ENCODE assay signal across 29 mouse cellular contexts in the genomic region with DNA sequence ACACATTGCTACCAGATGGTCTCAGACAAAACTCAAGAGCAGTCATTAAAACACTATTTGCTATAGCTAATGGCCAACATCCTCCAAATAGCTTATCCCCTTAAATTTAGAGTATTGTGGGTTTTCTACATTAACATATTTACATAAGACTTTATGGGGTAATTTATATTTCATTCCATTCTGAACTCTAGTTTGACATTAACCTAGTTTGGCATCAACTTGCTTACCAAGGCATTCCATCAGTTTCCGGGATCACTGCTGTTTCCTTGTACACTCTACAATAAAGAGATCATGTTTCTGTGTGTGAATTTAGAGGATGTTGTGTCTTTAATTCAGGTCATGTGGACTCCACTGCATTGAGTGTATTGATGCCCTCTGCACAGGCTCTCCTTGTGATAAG. TPM values are rescaled to one million over a fixed set of nuclear protein-coding genes. Genes with fewer than 3 reads are reported as not detected.
DNase-seq lines count a peak whose midpoint lies in the region; ATAC-seq lines count a peak whose summit lies in the region.
"Had no signal": no experiment of that assay in that cellular context is flagged by ENCODE, and none has a peak within 500 bp of the region (broad histone marks: within the 10 kb centered on the region; RNA-seq: fewer than 3 reads in every experiment).

No protein-coding gene starts in this region.

- no peaks in the 10 kb centered on the region for H3K27me3 ChIP-seq in heart, embryonic 10.5 days (ENCODE audit: insufficient read depth, poor library complexity, severe bottlenecking)
- H3K27me3 ChIP-seq in kidney, embryonic 16.5 days (ENCODE audit: insufficient read depth, low read length) = no peaks in the 10 kb centered on the region
- no peaks in the 10 kb centered on the region for H3K27me3 ChIP-seq in embryonic facial prominence, embryonic 15.5 days
- H3K27me3 ChIP-seq: heart, embryonic 13.5 days; hindbrain, embryonic 15.5 days; liver, embryonic 12.5 days had no signal

- H3K4me1 ChIP-seq in heart, embryonic 10.5 days = no peaks in the 10 kb centered on the region
- H3K4me1 ChIP-seq in kidney, embryonic 16.5 days (ENCODE audit: insufficient read depth, low read length) = peaks cover 34% of the 10 kb centered on the region
- peaks cover 8% of the 10 kb centered on the region; the same call in 1 of the 2 replicates for H3K4me1 ChIP-seq in embryonic facial prominence, embryonic 15.5 days
- H3K4me1 ChIP-seq: hindbrain, embryonic 15.5 days; liver, embryonic 12.5 days had no signal

- H3K9ac ChIP-seq in kidney, embryonic 16.5 days (replicated peaks; ENCODE audit: low read length) = no peak overlapping the region
- no peak overlapping the region for H3K9ac ChIP-seq in embryonic facial prominence, embryonic 15.5 days
- H3K9ac ChIP-seq: heart, embryonic 13.5 days; hindbrain, embryonic 15.5 days; liver, embryonic 12.5 days; liver, postnatal 0 days had no signal

- peak; percentile 24 for DNase-seq in heart, adult 11 months
- DNase-seq in heart, embryonic 10.5 days (ENCODE audit: low spot score) = no peak
- DNase-seq in kidney, adult 18-20 months = no peak
- DNase-seq in large intestine, adult 2 months (ENCODE audit: low read depth, low spot score) = peak; percentile 44
- DNase-seq in adrenal gland, adult (ENCODE audit: inconsistent age in 2 of 2, low spot score in 1 of 2) = no peak
- DNase-seq: adrenal gland, adult 8-10 months; cerebellum, adult 2 months; cerebellum, postnatal 14 days; gastrocnemius, adult 2 months; gastrocnemius, postnatal 36 days; heart, adult 2 months; heart, postnatal 10 days; layer of hippocampus, adult 9-11 months; liver, postnatal 0 days; lung, postnatal 36 days; right cerebral cortex, adult 18-20 months; thymus, adult 18-20 months; thymus, postnatal 25 days had no signal

- no peaks in the 10 kb centered on the region for H3K36me3 ChIP-seq in heart, embryonic 10.5 days
- H3K36me3 ChIP-seq in kidney, embryonic 16.5 days (ENCODE audit: insufficient read depth, low read length) = no peaks in the 10 kb centered on the region
- H3K36me3 ChIP-seq in embryonic facial prominence, embryonic 15.5 days = no peaks in the 10 kb centered on the region
- H3K36me3 ChIP-seq: heart, embryonic 13.5 days; hindbrain, embryonic 15.5 days; liver, embryonic 12.5 days had no signal

- H3K27ac ChIP-seq in heart, embryonic 10.5 days = no peak overlapping the region
- H3K27ac ChIP-seq in kidney, embryonic 16.5 days (ENCODE audit: low read length) = peak overlapping the region; percentile 32; the same call in 1 of the 2 replicates
- no peak overlapping the region for H3K27ac ChIP-seq in embryonic facial prominence, embryonic 15.5 days (replicated peaks)
- H3K27ac ChIP-seq: gastrocnemius, adult 2 months; heart, adult 2 months; heart, embryonic 13.5 days; hindbrain, embryonic 15.5 days; liver, embryonic 12.5 days; stomach, postnatal 0 days had no signal

- no peak; the same call in 1 of the 2 replicates for ATAC-seq in kidney, embryonic 16.5 days (ENCODE audit: low FRiP score, low TSS enrichment)
- ATAC-seq in embryonic facial prominence, embryonic 15.5 days (ENCODE audit: insufficient number of reproducible peaks, low FRiP score, low TSS enrichment, low read depth) = peak; percentile 7; the same call in 1 of the 2 replicates
- ATAC-seq: activated CD4-positive, CD25-positive, alpha-beta regulatory T cell, adult 4 months; forebrain, embryonic 14.5 days; inflammation-experienced regulatory T-cells, adult 6 months; liver, embryonic 12.5 days; liver, postnatal 0 days; midbrain, embryonic 16.5 days had no signal

- 79% methylated on average over 1 of the region's 1 CpGs for WGBS in heart, embryonic 10.5 days
- 33% methylated on average over 1 of the region's 1 CpGs for WGBS in kidney, embryonic 16.5 days
- WGBS in embryonic facial prominence, embryonic 15.5 days = 28% methylated on average over 1 of the region's 1 CpGs
- 26% methylated on average over 1 of the region's 1 CpGs for WGBS in large intestine, adult 2 months

- no peaks in the 10 kb centered on the region for H3K9me3 ChIP-seq in heart, embryonic 10.5 days
- H3K9me3 ChIP-seq in kidney, embryonic 16.5 days (ENCODE audit: low read length) = no peaks in the 10 kb centered on the region
- H3K9me3 ChIP-seq in embryonic facial prominence, embryonic 15.5 days (replicated peaks) = no peaks in the 10 kb centered on the region
- H3K9me3 ChIP-seq: heart, embryonic 13.5 days; hindbrain, embryonic 15.5 days; liver, embryonic 12.5 days had no signal

- no peak overlapping the region for H3K4me3 ChIP-seq in heart, embryonic 10.5 days
- no peak overlapping the region for H3K4me3 ChIP-seq in kidney, embryonic 16.5 days (ENCODE audit: low read length)
- H3K4me3 ChIP-seq in embryonic facial prominence, embryonic 15.5 days (replicated peaks) = no peak overlapping the region
- H3K4me3 ChIP-seq: gastrocnemius, adult 2 months; heart, adult 2 months; heart, embryonic 13.5 days; hindbrain, embryonic 15.5 days; liver, embryonic 12.5 days had no signal

- no peak overlapping the region for H3K4me2 ChIP-seq in kidney, embryonic 16.5 days (replicated peaks; ENCODE audit: low read depth, low read length)
- no peak overlapping the region for H3K4me2 ChIP-seq in embryonic facial prominence, embryonic 15.5 days (replicated peaks)
- H3K4me2 ChIP-seq: heart, embryonic 13.5 days; hindbrain, embryonic 15.5 days; liver, embryonic 12.5 days; midbrain, embryonic 11.5 days had no signal

RNA-seq across cellular contexts. Expression of gene C1qtnf7, which starts 7.5 kb away (rescaled TPM):
- 1.5 and 2.4 TPM in 2 replicates for polyA plus RNA-seq in heart, embryonic 10.5 days (2016; fragmentation: Nextera tagmentation; extraction: Ambion mirVana)
- 5.4 and 8.5 TPM in 2 replicates for polyA plus RNA-seq in kidney, embryonic 16.5 days (2015; fragmentation: Nextera tagmentation; extraction: Ambion mirVana)
- polyA plus RNA-seq in embryonic facial prominence, embryonic 15.5 days (2015; fragmentation: Nextera tagmentation; extraction: Ambion mirVana) = 18.1 and 20.6 TPM in 2 replicates
- 1.1 and 1.5 TPM in 2 replicates for polyA plus RNA-seq in large intestine, adult 2 months (2012; rRNA removed)
- polyA plus RNA-seq: activated CD4-positive, CD25-positive, alpha-beta regulatory T cell, adult 4 months; inflammation-experienced regulatory T-cells, adult 6 months had no signal

Comparison
In these comparisons a context has a peak if more than half of its experiments do, and no peak if none do; other contexts are left out.
1. DNase-seq: peak in heart, adult 11 months (single experiment) and large intestine, adult 2 months (single experiment); none in heart, embryonic 10.5 days (single experiment), kidney, adult 18-20 months (single experiment) and adrenal gland, adult (0 of 2).